Mouse (Mus musculus) E14TG2a.4 (cell line): ENCODE data around the gene Olfr70.

ENCODE experiments used
- CTCF ChIP-seq: conservative IDR thresholded peaks from 2 replicates; pipeline ENCODE4 v1.5.1; 2014; ENCODE audit warnings: low read length
- POU5F1 ChIP-seq: IDR thresholded peaks from 2 replicates; pipeline ENCODE4 v1.6.1; 2014; ENCODE audit warnings: low read length, borderline replicate concordance

GRCm38 (mm10) chr4:43652726-43653125, 47.9 kb downstream of the Olfr70 start:
- TF ChIP-seq CTCF (no peak), POU5F1 (no peak)
